Mouse (Mus musculus) midbrain, embryonic 13.5 days (tissue): ENCODE data around the gene B230217C12Rik. TPM values are rescaled to one million over a fixed set of nuclear protein-coding genes. Genes with fewer than 3 reads are reported as not detected.

Experiments
- ATAC-seq: fragments of 200-750 bp; cut with Nextera tagmentation; 2 replicates; pipeline ENCODE4 v1.8.0; 2017; ENCODE audit warnings: mild to moderate bottlenecking, moderate TSS enrichment, moderate library complexity
- H3K27ac ChIP-seq: fragments of 300-500 bp; sonication (generic); 2 replicates; pipeline ENCODE4 v1.5.1; 2015; ENCODE audit warnings: inconsistent platforms, mild to moderate bottlenecking, moderate library complexity
- H3K27me3 ChIP-seq: fragments of 300-500 bp; sonication (generic); 2 replicates; pipeline ENCODE4 v1.6.1; 2015; ENCODE audit warnings: mild to moderate bottlenecking, inconsistent platforms
- H3K36me3 ChIP-seq: fragments of 300-500 bp; sonication (generic); 2 replicates; pipeline ENCODE4 v1.6.1; 2015; ENCODE audit warnings: mild to moderate bottlenecking, inconsistent platforms
- H3K4me1 ChIP-seq: fragments of 300-500 bp; sonication (generic); replicated peaks from 2 replicates; pipeline ENCODE4 v1.6.1; 2015; ENCODE audit warnings: inconsistent platforms
- H3K4me2 ChIP-seq: fragments of 300-500 bp; sonication (generic); replicated peaks from 2 replicates; pipeline ENCODE4 v1.6.1; 2015; ENCODE audit warnings: moderate library complexity, mild to moderate bottlenecking, inconsistent platforms
- H3K4me3 ChIP-seq: fragments of 300-500 bp; sonication (generic); replicated peaks from 2 replicates; pipeline ENCODE4 v1.5.1; 2015; ENCODE audit warnings: mild to moderate bottlenecking, inconsistent platforms
- H3K9ac ChIP-seq: fragments of 300-500 bp; sonication (generic); replicated peaks from 2 replicates; pipeline ENCODE4 v1.6.1; 2015; ENCODE audit warnings: mild to moderate bottlenecking, inconsistent platforms
- H3K9me3 ChIP-seq: fragments of 300-500 bp; sonication (generic); 2 replicates; pipeline ENCODE4 v1.6.1; 2016; ENCODE audit warnings: mild to moderate bottlenecking, inconsistent platforms
- WGBS: fragments of 180-500 bp; shearing (Covaris S2); methylation state at CpG from one replicate; pipeline ENCODE4 v1.1.7; 2015; 5-methylcytosine and 5-hydroxymethylcytosine counted together
- polyA plus RNA-seq: library from polyadenylated mRNA; unstranded; fragments of >200 nt; fragmentation: Nextera tagmentation; extraction: Ambion mirVana; gene quantifications from 2 replicates; pipeline ENCODE4 v1.2.1, GENCODE M21; 2015

B230217C12Rik gene
- polyA plus RNA-seq, 1 experiment from 2014 or later: 23.2 TPM

GRCm38 (mm10) chr11:97802495-97802894 lies 38.1 kb upstream of the B230217C12Rik start:
- Histone ChIP-seq H3K4me2 (peak overlapping the region; percentile 84), H3K27ac (no peak overlapping the region), H3K36me3 (peaks cover 9% of the 10 kb centered on the region), H3K9me3 (no peaks in the 10 kb centered on the region), H3K4me1 (peaks cover 62% of the 10 kb centered on the region), H3K27me3 (no peaks in the 10 kb centered on the region), H3K4me3 (peak overlapping the region; percentile 97; the same call in 1 of the 2 replicates), H3K9ac (peak overlapping the region; percentile 98)
- 36% methylated on average over 6 of the region's 6 CpGs for WGBS
- no peak for ATAC-seq

GRCm38 (mm10) chr11:97803847-97804246 lies 36.7 kb upstream of the B230217C12Rik start:
- no peak overlapping the region for H3K27ac ChIP-seq
- no peaks in the 10 kb centered on the region for H3K27me3 ChIP-seq
- no peak overlapping the region for H3K4me3 ChIP-seq
- H3K4me2 ChIP-seq: no peak overlapping the region
- no peak for ATAC-seq
- H3K36me3 ChIP-seq: peaks cover 23% of the 10 kb centered on the region
- H3K9ac ChIP-seq: no peak overlapping the region
- peaks cover 73% of the 10 kb centered on the region for H3K4me1 ChIP-seq
- 92% methylated on average over 5 of the region's 5 CpGs for WGBS
- no peaks in the 10 kb centered on the region for H3K9me3 ChIP-seq

GRCm38 (mm10) chr11:97804841-97805661 lies 35.5 kb upstream of the B230217C12Rik start:
- WGBS: 40% methylated on average over 9 of the region's 9 CpGs
- H3K4me3 ChIP-seq: no peak overlapping the region

GRCm38 (mm10) chr11:97805662-97806612 lies 34.6 kb upstream of the B230217C12Rik start:
- WGBS: 35% methylated on average over 15 of the region's 15 CpGs
- no peaks in the 10 kb centered on the region for H3K9me3 ChIP-seq

More at GRCm38 (mm10) chr11:97804841-97805661, 35.5 kb upstream of the B230217C12Rik start:
- no peak for ATAC-seq
- Histone ChIP-seq H3K4me2 (peak overlapping the region; percentile 49), H3K27ac (peak overlapping the region; percentile 80), H3K4me1 (peaks cover 84% of the 10 kb centered on the region), H3K9ac (peak overlapping the region; percentile 46; the same call in 1 of the 2 replicates), H3K36me3 (peaks cover 30% of the 10 kb centered on the region), H3K9me3 (no peaks in the 10 kb centered on the region), H3K27me3 (no peaks in the 10 kb centered on the region)

GRCm38 (mm10) chr11:97806613-97806964 lies 34.0 kb upstream of the B230217C12Rik start:
- Histone ChIP-seq H3K4me1 (peaks cover 89% of the 10 kb centered on the region), H3K4me2 (peak overlapping the region; percentile 49), H3K9ac (0 out of 2 replicates have a peak overlapping the region, but pooled peaks have one; percentile 51), H3K36me3 (peaks cover 30% of the 10 kb centered on the region), H3K4me3 (peak overlapping the region; percentile 20; the same call in 1 of the 2 replicates), H3K27ac (peak overlapping the region; percentile 80; the same call in 1 of the 2 replicates), H3K27me3 (no peaks in the 10 kb centered on the region), H3K9me3 (no peaks in the 10 kb centered on the region)
- WGBS: 54% methylated on average over 7 of the region's 7 CpGs
- no peak for ATAC-seq

More at GRCm38 (mm10) chr11:97805662-97806612, 34.6 kb upstream of the B230217C12Rik start:
- Histone ChIP-seq H3K36me3 (peaks cover 30% of the 10 kb centered on the region), H3K9ac (peak overlapping the region; percentile 51; the same call in 1 of the 2 replicates), H3K4me2 (peak overlapping the region; percentile 49), H3K4me3 (peak overlapping the region; percentile 20), H3K27me3 (no peaks in the 10 kb centered on the region), H3K4me1 (peaks cover 89% of the 10 kb centered on the region), H3K27ac (peak overlapping the region; percentile 80)
- ATAC-seq: peak; percentile 67

GRCm38 (mm10) chr11:97807626-97808025 lies 33.0 kb upstream of the B230217C12Rik start:
- WGBS: 59% methylated on average over 6 of the region's 6 CpGs
- H3K4me3 ChIP-seq: no peak overlapping the region
- peaks cover 30% of the 10 kb centered on the region for H3K36me3 ChIP-seq
- no peaks in the 10 kb centered on the region for H3K9me3 ChIP-seq
- H3K27me3 ChIP-seq: no peaks in the 10 kb centered on the region
- H3K4me1 ChIP-seq: peaks cover 89% of the 10 kb centered on the region
- H3K4me2 ChIP-seq: no peak overlapping the region
- ATAC-seq: no peak
- no peak overlapping the region; the same call in 1 of the 2 replicates for H3K9ac ChIP-seq
- H3K27ac ChIP-seq: 0 out of 2 replicates have a peak overlapping the region, but pooled peaks have one; percentile 7

- Histone ChIP-seq H3K36me3 (peaks cover 30% of the 10 kb centered on the region), H3K27ac (0 out of 2 replicates have a peak overlapping the region, but pooled peaks have one; percentile 7), H3K9me3 (no peaks in the 10 kb centered on the region), H3K27me3 (no peaks in the 10 kb centered on the region), H3K9ac (no peak overlapping the region; the same call in 1 of the 2 replicates), H3K4me2 (no peak overlapping the region), H3K4me3 (no peak overlapping the region), H3K4me1 (peaks cover 92% of the 10 kb centered on the region)
- WGBS: 67% methylated on average over 2 of the region's 2 CpGs
- no peak for ATAC-seq
These were observed 32.5 kb upstream of the B230217C12Rik start for GRCm38 (mm10) chr11:97808093-97808492.

- Histone ChIP-seq H3K4me1 (peaks cover 97% of the 10 kb centered on the region), H3K9me3 (no peaks in the 10 kb centered on the region), H3K36me3 (peaks cover 30% of the 10 kb centered on the region), H3K27ac (peak overlapping the region; percentile 56), H3K4me2 (no peak overlapping the region), H3K9ac (peak overlapping the region; percentile 49; the same call in 1 of the 2 replicates), H3K27me3 (no peaks in the 10 kb centered on the region), H3K4me3 (no peak overlapping the region)
- WGBS: 55% methylated on average over 5 of the region's 5 CpGs
- ATAC-seq: no peak
These were observed 31.9 kb upstream of the B230217C12Rik start for GRCm38 (mm10) chr11:97808621-97809234.

- peaks cover 96% of the 10 kb centered on the region for H3K4me1 ChIP-seq
- peaks cover 35% of the 10 kb centered on the region for H3K36me3 ChIP-seq
- H3K9me3 ChIP-seq: no peaks in the 10 kb centered on the region
- no peak for ATAC-seq
- H3K4me3 ChIP-seq: no peak overlapping the region
- no peaks in the 10 kb centered on the region for H3K27me3 ChIP-seq
- 75% methylated on average over 7 of the region's 7 CpGs for WGBS
- peak overlapping the region; percentile 56 for H3K27ac ChIP-seq
- H3K9ac ChIP-seq: peak overlapping the region; percentile 49; the same call in 1 of the 2 replicates
- H3K4me2 ChIP-seq: no peak overlapping the region
These were observed 31.1 kb upstream of the B230217C12Rik start for GRCm38 (mm10) chr11:97809235-97810121.

- H3K27me3 ChIP-seq: no peaks in the 10 kb centered on the region
- no peak overlapping the region for H3K4me2 ChIP-seq
- H3K4me3 ChIP-seq: no peak overlapping the region
- peaks cover 44% of the 10 kb centered on the region for H3K36me3 ChIP-seq
- peaks cover 96% of the 10 kb centered on the region for H3K4me1 ChIP-seq
- H3K9ac ChIP-seq: no peak overlapping the region
- 83% methylated on average over 7 of the region's 7 CpGs for WGBS
- no peak for ATAC-seq
- no peaks in the 10 kb centered on the region for H3K9me3 ChIP-seq
- H3K27ac ChIP-seq: 0 out of 2 replicates have a peak overlapping the region, but pooled peaks have one; percentile 17
These were observed 30.2 kb upstream of the B230217C12Rik start for GRCm38 (mm10) chr11:97810356-97810755.
